Mouse (Mus musculus) heart, adult 10 weeks (tissue): ENCODE data around the gene Dsn1. TPM values are rescaled to one million over a fixed set of nuclear protein-coding genes. Genes with fewer than 3 reads are reported as not detected.

ENCODE experiments used
- polyA plus RNA-seq: library from polyadenylated mRNA; stranded (reverse); fragments of 350-450 nt; fragmentation: Illumina TruSeq; extraction: RNeasy Lipid Tissue Mini Kit (QIAGEN cat#74804); gene quantifications from one replicate; pipeline ENCODE4 v1.2.3, GENCODE M21; 2014; ENCODE audit warnings: low read depth, low replicate concordance

The Dsn1 gene
- polyA plus RNA-seq: 3.1 TPM

GRCm38 (mm10) chr2:157006511-157007233 is at the start of gene Dsn1:
TSS of gene Dsn1 (minus strand) at chr2:157007154.

DNA sequence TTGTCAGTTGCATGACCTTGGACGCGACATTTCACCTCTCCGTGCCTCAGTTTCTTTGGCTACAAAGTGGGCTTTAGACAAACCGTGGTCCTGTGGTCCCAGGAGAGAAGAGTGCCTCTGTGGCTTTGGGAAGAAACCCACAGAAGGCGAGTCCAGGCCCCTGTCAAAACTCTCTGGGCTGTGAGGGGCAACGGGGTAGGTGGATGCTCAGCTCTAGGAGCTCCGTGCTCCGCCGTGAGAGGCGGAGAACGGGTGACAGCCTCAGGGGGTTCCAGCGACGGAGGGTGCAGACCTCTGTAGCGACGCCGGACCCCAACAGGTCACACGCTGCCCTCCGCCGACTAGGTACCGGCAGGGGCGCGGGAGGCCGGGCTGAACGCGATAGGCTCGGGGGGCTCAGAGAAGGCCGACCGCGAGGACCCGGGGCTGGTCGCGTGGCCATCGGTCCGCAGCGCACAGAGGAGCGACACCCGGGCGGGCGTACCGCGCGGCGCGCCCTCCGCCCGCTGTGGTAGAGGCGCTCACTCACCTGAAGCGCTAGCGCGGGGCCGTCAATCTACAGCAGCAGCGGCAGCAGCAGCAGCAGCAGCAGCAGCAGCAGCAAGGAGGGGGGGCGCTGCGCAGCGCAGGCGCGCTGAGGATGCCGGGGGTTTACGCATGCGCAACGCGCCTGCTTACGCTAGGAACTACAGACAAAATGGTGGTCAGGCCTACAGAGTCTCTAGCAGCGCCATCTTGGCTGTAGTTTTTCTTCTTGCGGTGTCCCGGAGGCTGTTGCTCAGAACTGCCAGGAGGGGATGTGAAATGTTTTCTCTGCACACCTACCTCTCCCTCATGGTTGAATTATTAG is 15.3 kb downstream of the Dsn1 start, which contains the start of gene Ndrg3:
TSS of gene Ndrg3 (minus strand) at position 587 of the 850 bp plus-strand sequence.

Other genes starting within 250 kb of the Dsn1 start
- 165 TPM for gene Myl9, start 231.7 kb downstream of the Dsn1 start, polyA plus RNA-seq
- 1.1 TPM for gene Tgif2, start 167.1 kb downstream of the Dsn1 start, polyA plus RNA-seq
- gene 4930518I15Rik, start 149.2 kb downstream of the Dsn1 start, polyA plus RNA-seq: 0.58 TPM
- 86.8 TPM for gene Rab5if, start 144.0 kb downstream of the Dsn1 start, polyA plus RNA-seq
- not detected for gene Sla2, start 120.0 kb downstream of the Dsn1 start, polyA plus RNA-seq
- gene Ndrg3, start 15.1 kb downstream of the Dsn1 start, polyA plus RNA-seq: 17.6 TPM
- 6.0 TPM for gene Soga1, start 72.1 kb upstream of the Dsn1 start, polyA plus RNA-seq
- not detected for gene Tldc2, start 79.9 kb upstream of the Dsn1 start, polyA plus RNA-seq
- 30.2 TPM for gene Samhd1, start 128.1 kb upstream of the Dsn1 start, polyA plus RNA-seq
- 2.1 TPM for gene Rbl1, start 197.4 kb upstream of the Dsn1 start, polyA plus RNA-seq